Mouse (Mus musculus): ENCODE data around the gene Polr3g.
A peak's percentile ranks its signal among the peaks of the same experiment; 100 is the strongest.

DNA sequence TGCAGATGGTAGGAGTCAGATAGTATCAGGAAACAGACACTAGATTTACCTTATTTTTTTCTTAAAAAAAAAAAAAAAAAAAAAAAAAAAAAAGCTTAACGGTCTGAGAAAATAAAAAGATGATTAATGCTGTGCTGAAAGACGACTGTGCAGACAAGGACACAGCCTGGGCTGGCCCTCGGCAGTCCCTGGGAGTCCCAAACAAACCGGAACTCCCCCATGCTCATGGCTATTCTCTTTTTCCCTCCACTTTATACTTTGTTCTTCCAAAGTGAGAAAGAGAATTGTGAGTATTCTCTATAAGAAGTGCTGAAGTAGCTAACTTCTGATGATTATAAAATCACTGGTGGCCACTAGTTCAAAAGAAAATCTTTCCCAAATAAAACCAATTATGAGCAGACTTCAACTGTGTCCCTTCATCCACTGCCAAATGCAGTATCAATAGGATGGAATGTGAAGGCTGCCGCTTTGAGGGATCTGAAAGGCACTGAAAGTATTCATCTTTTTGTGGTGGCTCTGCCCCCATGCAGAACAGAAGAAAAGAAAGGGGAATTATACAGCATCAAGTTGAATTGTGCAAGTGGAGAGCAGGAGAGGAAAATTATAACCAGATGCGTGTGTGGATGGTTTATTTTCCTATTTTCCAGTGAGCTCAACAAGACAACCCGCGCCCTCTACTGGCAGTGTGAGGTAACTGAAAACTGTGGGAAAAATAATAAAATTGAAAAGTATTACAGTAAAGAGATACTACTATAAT lies 69.3 kb downstream of the Polr3g start:
- peak; percentile 83 for TF ChIP-seq CTCF (IDR thresholded peaks at IDR 0.05)
- no peak for TF ChIP-seq EP300 (IDR thresholded peaks at IDR 0.05)

Data from lung, postnatal 0 days (tissue).